Mouse (Mus musculus): ENCODE data around the gene Fn1. TPM values are rescaled to one million over a fixed set of nuclear protein-coding genes. Genes with fewer than 3 reads are reported as not detected.

Fn1 gene
- polyA plus RNA-seq (2011; ENCODE audit: insufficient read depth, insufficient read length, low replicate concordance, missing spikeins), result 31.6 and 112 TPM in 2 replicates

- under 1% methylated on average over 63 of the region's 63 CpGs for WGBS
These were observed at the start of gene Fn1 for GRCm38 (mm10) chr1:71652551-71653399. Fn1 (minus strand) TSS chr1:71653200.

GRCm38 (mm10) chr1:71696093-71696492, 43.1 kb upstream of the Fn1 start:
- Histone ChIP-seq H3K4me3 (replicated peaks; ENCODE audit: control insufficient read depth, low read depth, low read length) (no peak overlapping the region), H3K4me1 (ENCODE audit: control insufficient read depth, insufficient read depth, low read length) (no peaks in the 10 kb centered on the region; the same call in 1 of the 2 replicates), H3K27ac (ENCODE audit: control insufficient read depth, insufficient read depth, low read depth, low read length, poor library complexity) (no peak overlapping the region)
- 67% methylated on average over 3 of the region's 3 CpGs for WGBS
- TF ChIP-seq CTCF (IDR thresholded peaks at IDR 0.05; ENCODE audit: control insufficient read depth, insufficient read depth, low read length), result no peak
- no peak for TF ChIP-seq POLR2A (IDR thresholded peaks at IDR 0.05; ENCODE audit: borderline replicate concordance, control insufficient read depth, low read depth, low read length)

More at GRCm38 (mm10) chr1:71652551-71653399, at the start of gene Fn1:
- H3K27ac ChIP-seq (ENCODE audit: control insufficient read depth, insufficient read depth, low read depth, low read length, poor library complexity), result peak within 1 kb of the TSS; percentile 53
- no peaks in the 10 kb centered on the region for H3K4me1 ChIP-seq (ENCODE audit: control insufficient read depth, insufficient read depth, low read length)
- H3K4me3 ChIP-seq (replicated peaks; ENCODE audit: control insufficient read depth, low read depth, low read length), result peak within 1 kb of the TSS; percentile 58
- peak; percentile 60; the same call in 1 of the 2 replicates for TF ChIP-seq POLR2A (IDR thresholded peaks at IDR 0.05; ENCODE audit: borderline replicate concordance, control insufficient read depth, low read depth, low read length)
- no peak for TF ChIP-seq CTCF (IDR thresholded peaks at IDR 0.05; ENCODE audit: control insufficient read depth, insufficient read depth, low read length)

GRCm38 (mm10) chr1:71691472-71692277, 38.7 kb upstream of the Fn1 start:
- Histone ChIP-seq H3K27ac (ENCODE audit: control insufficient read depth, insufficient read depth, low read depth, low read length, poor library complexity) (no peak overlapping the region), H3K4me3 (replicated peaks; ENCODE audit: control insufficient read depth, low read depth, low read length) (no peak overlapping the region), H3K4me1 (ENCODE audit: control insufficient read depth, insufficient read depth, low read length) (no peaks in the 10 kb centered on the region; the same call in 1 of the 2 replicates)
- TF ChIP-seq POLR2A (IDR thresholded peaks at IDR 0.05; ENCODE audit: borderline replicate concordance, control insufficient read depth, low read depth, low read length) (no peak), CTCF (IDR thresholded peaks at IDR 0.05; ENCODE audit: control insufficient read depth, insufficient read depth, low read length) (no peak)
- 25% methylated on average over 8 of the region's 8 CpGs for WGBS

GRCm38 (mm10) chr1:71688926-71689303, 35.9 kb upstream of the Fn1 start:
- 90% methylated on average over 5 of the region's 5 CpGs for WGBS
- Histone ChIP-seq H3K4me3 (replicated peaks; ENCODE audit: control insufficient read depth, low read depth, low read length) (no peak overlapping the region), H3K27ac (ENCODE audit: control insufficient read depth, insufficient read depth, low read depth, low read length, poor library complexity) (no peak overlapping the region), H3K4me1 (ENCODE audit: control insufficient read depth, insufficient read depth, low read length) (no peaks in the 10 kb centered on the region; the same call in 1 of the 2 replicates)
- TF ChIP-seq CTCF (IDR thresholded peaks at IDR 0.05; ENCODE audit: control insufficient read depth, insufficient read depth, low read length) (no peak), POLR2A (IDR thresholded peaks at IDR 0.05; ENCODE audit: borderline replicate concordance, control insufficient read depth, low read depth, low read length) (no peak)

GRCm38 (mm10) chr1:71688272-71688925, 35.4 kb upstream of the Fn1 start:
- H3K4me3 ChIP-seq (replicated peaks; ENCODE audit: control insufficient read depth, low read depth, low read length), result no peak overlapping the region
- TF ChIP-seq CTCF (IDR thresholded peaks at IDR 0.05; ENCODE audit: control insufficient read depth, insufficient read depth, low read length) (no peak), POLR2A (IDR thresholded peaks at IDR 0.05; ENCODE audit: borderline replicate concordance, control insufficient read depth, low read depth, low read length) (no peak)
- no peak overlapping the region for H3K27ac ChIP-seq (ENCODE audit: control insufficient read depth, insufficient read depth, low read depth, low read length, poor library complexity)
- no peaks in the 10 kb centered on the region; the same call in 1 of the 2 replicates for H3K4me1 ChIP-seq (ENCODE audit: control insufficient read depth, insufficient read depth, low read length)
- WGBS, result 61% methylated on average over 3 of the region's 3 CpGs

- Histone ChIP-seq H3K4me3 (replicated peaks; ENCODE audit: control insufficient read depth, low read depth, low read length) (no peak overlapping the region), H3K27ac (ENCODE audit: control insufficient read depth, insufficient read depth, low read depth, low read length, poor library complexity) (no peak overlapping the region), H3K4me1 (ENCODE audit: control insufficient read depth, insufficient read depth, low read length) (no peaks in the 10 kb centered on the region; the same call in 1 of the 2 replicates)
- TF ChIP-seq CTCF (IDR thresholded peaks at IDR 0.05; ENCODE audit: control insufficient read depth, insufficient read depth, low read length) (no peak), POLR2A (IDR thresholded peaks at IDR 0.05; ENCODE audit: borderline replicate concordance, control insufficient read depth, low read depth, low read length) (no peak)
- 88% methylated on average over 5 of the region's 5 CpGs for WGBS
These were observed 33.8 kb upstream of the Fn1 start for GRCm38 (mm10) chr1:71686791-71687190.

- Histone ChIP-seq H3K4me1 (ENCODE audit: control insufficient read depth, insufficient read depth, low read length) (no peaks in the 10 kb centered on the region; the same call in 1 of the 2 replicates), H3K4me3 (replicated peaks; ENCODE audit: control insufficient read depth, low read depth, low read length) (no peak overlapping the region), H3K27ac (ENCODE audit: control insufficient read depth, insufficient read depth, low read depth, low read length, poor library complexity) (no peak overlapping the region)
- TF ChIP-seq CTCF (IDR thresholded peaks at IDR 0.05; ENCODE audit: control insufficient read depth, insufficient read depth, low read length) (no peak), POLR2A (IDR thresholded peaks at IDR 0.05; ENCODE audit: borderline replicate concordance, control insufficient read depth, low read depth, low read length) (no peak)
- 51% methylated on average over 6 of the region's 6 CpGs for WGBS
These were observed 30.7 kb upstream of the Fn1 start for GRCm38 (mm10) chr1:71683736-71684135.

All from bone marrow, adult 2 months (tissue).